In the genomic region with DNA sequence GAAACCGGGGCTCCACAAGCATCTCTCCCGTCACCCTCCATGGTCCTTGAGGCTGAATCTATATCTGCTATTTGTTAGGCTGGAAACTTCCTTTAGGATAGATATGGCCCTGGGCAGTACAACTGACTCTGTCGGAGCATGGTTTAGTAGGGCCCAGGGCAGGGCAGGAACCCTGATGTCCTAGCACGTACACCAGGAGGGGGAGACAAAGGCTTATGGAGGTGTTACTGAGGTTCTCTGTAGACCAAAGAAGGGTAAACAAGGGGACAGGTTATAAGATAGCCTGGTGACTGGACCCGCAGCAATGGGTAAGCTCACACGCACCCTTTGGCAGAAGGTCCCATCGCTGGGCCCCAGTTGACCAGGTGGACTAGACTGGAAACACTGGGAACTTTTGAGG, we compare ENCODE assay signal across 36 mouse cellular contexts. TPM values are rescaled to one million over a fixed set of nuclear protein-coding genes. Genes with fewer than 3 reads are reported as not detected.
A peak's percentile ranks its signal among the peaks of the same experiment; 100 is the strongest.
DNase-seq lines count a peak whose midpoint lies in the region; ATAC-seq and TF ChIP-seq lines count a peak whose summit lies in the region.
"Had no signal": no experiment of that assay in that cellular context is flagged by ENCODE, and none has a peak within 500 bp of the region (broad histone marks: within the 10 kb centered on the region; RNA-seq: fewer than 3 reads in every experiment).

No protein-coding gene starts in this region.

- peaks cover 2% of the 10 kb centered on the region; the same call in 1 of the 2 replicates for H3K4me1 ChIP-seq in intestine, postnatal 0 days (replicated peaks; ENCODE audit: control insufficient read depth, insufficient read depth, low read length)
- H3K4me1 ChIP-seq in intestine, embryonic 16.5 days (ENCODE audit: control insufficient read depth, insufficient read depth, low read length), result peaks cover 21% of the 10 kb centered on the region
- H3K4me1 ChIP-seq in liver, embryonic 14.5 days (replicated peaks; ENCODE audit: control insufficient read depth in 2 of 2, insufficient read depth in 2 of 2, low read length in 1 of 2), result peaks cover 0 to 3% of the 10 kb centered on the region in 2 experiments; a peak in 1 of 4 replicates
- H3K4me1 ChIP-seq in liver, embryonic 11.5 days (replicated peaks; ENCODE audit: control insufficient read depth, insufficient read depth, low read length), result peaks cover 9% of the 10 kb centered on the region
- H3K4me1 ChIP-seq in neural tube, embryonic 15.5 days, result peaks cover 16% of the 10 kb centered on the region

- H3K9ac ChIP-seq in intestine, postnatal 0 days (ENCODE audit: low read depth, low read length), result no peak overlapping the region
- H3K9ac ChIP-seq in intestine, embryonic 16.5 days (ENCODE audit: low read depth, low read length), result no peak overlapping the region
- H3K9ac ChIP-seq in liver, embryonic 14.5 days (replicated peaks), result no peak overlapping the region
- H3K9ac ChIP-seq in liver, embryonic 11.5 days (ENCODE audit: low read depth, low read length), result no peak overlapping the region
- H3K9ac ChIP-seq in neural tube, embryonic 15.5 days (replicated peaks), result no peak overlapping the region
- H3K9ac ChIP-seq: forebrain, embryonic 15.5 days; hindbrain, embryonic 15.5 days had no signal

- no peak overlapping the region for H3K4me2 ChIP-seq in intestine, postnatal 0 days (replicated peaks; ENCODE audit: low read depth)
- H3K4me2 ChIP-seq in intestine, embryonic 16.5 days (ENCODE audit: low read depth, low read length), result no peak overlapping the region
- no peak overlapping the region for H3K4me2 ChIP-seq in liver, embryonic 14.5 days (ENCODE audit: low read depth)
- no peak overlapping the region for H3K4me2 ChIP-seq in liver, embryonic 11.5 days
- no peak overlapping the region for H3K4me2 ChIP-seq in neural tube, embryonic 15.5 days
- H3K4me2 ChIP-seq: forebrain, embryonic 15.5 days; hindbrain, embryonic 15.5 days; midbrain, embryonic 11.5 days had no signal

- H3K4me3 ChIP-seq in intestine, postnatal 0 days (ENCODE audit: low read depth, low read length), result no peak overlapping the region
- no peak overlapping the region for H3K4me3 ChIP-seq in intestine, embryonic 16.5 days (ENCODE audit: low read length)
- no peak overlapping the region for H3K4me3 ChIP-seq in liver, embryonic 14.5 days (ENCODE audit: insufficient read depth in 1 of 2, low read depth in 2 of 2, low read length in 2 of 2)
- no peak overlapping the region for H3K4me3 ChIP-seq in liver, embryonic 11.5 days (ENCODE audit: low read depth, low read length)
- H3K4me3 ChIP-seq in neural tube, embryonic 15.5 days (replicated peaks), result no peak overlapping the region
- H3K4me3 ChIP-seq: forebrain, embryonic 10.5 days; forebrain, embryonic 15.5 days; hindbrain, embryonic 10.5 days; hindbrain, embryonic 15.5 days had no signal

- DNase-seq in liver, embryonic 14.5 days (ENCODE audit: low read depth in 3 of 3, low spot score in 3 of 3), result no peak
- no peak for DNase-seq in liver, embryonic 11.5 days (ENCODE audit: low spot score)
- peak; percentile 12 for DNase-seq in neural tube, embryonic 10.5 days (ENCODE audit: extremely low spot score, low spot score)
- DNase-seq in left cerebral cortex, adult 18-20 months (ENCODE audit: low spot score in 2 of 2), result no peak
- no peak for DNase-seq in heart, adult 11 months
- DNase-seq: adrenal gland, adult 8-10 months; B cell, adult 2 months; cerebellum, adult 2 months; gastrocnemius, postnatal 10 days; heart, postnatal 14 days; lung, adult 18-20 months; lung, postnatal 36 days; spleen, adult 18-20 months; thymus, adult 18-20 months had no signal

- WGBS in intestine, postnatal 0 days, result 85% methylated on average over 7 of the region's 7 CpGs
- 79% methylated on average over 7 of the region's 7 CpGs for WGBS in intestine, embryonic 16.5 days
- 62% methylated on average over 7 of the region's 7 CpGs for WGBS in liver, embryonic 14.5 days (ENCODE audit: insufficient replicate concordance)
- WGBS in liver, embryonic 11.5 days, result 76% methylated on average over 7 of the region's 7 CpGs
- WGBS in neural tube, embryonic 15.5 days, result 89% methylated on average over 7 of the region's 7 CpGs

- H3K9me3 ChIP-seq in intestine, postnatal 0 days (ENCODE audit: control insufficient read depth), result no peaks in the 10 kb centered on the region
- H3K9me3 ChIP-seq in intestine, embryonic 16.5 days (ENCODE audit: control insufficient read depth, low read length), result no peaks in the 10 kb centered on the region
- no peaks in the 10 kb centered on the region for H3K9me3 ChIP-seq in liver, embryonic 14.5 days (ENCODE audit: control insufficient read depth, low read length)
- no peaks in the 10 kb centered on the region for H3K9me3 ChIP-seq in liver, embryonic 11.5 days (ENCODE audit: control insufficient read depth, low read length)
- H3K9me3 ChIP-seq in neural tube, embryonic 15.5 days (replicated peaks), result no peaks in the 10 kb centered on the region
- H3K9me3 ChIP-seq: forebrain, embryonic 10.5 days; forebrain, embryonic 15.5 days; hindbrain, embryonic 10.5 days; hindbrain, embryonic 15.5 days had no signal

- TF ChIP-seq CTCF in intestine, postnatal 0 days (IDR thresholded peaks at IDR 0.05; ENCODE audit: low read depth), result peak; percentile 34
- TF ChIP-seq CTCF in liver, embryonic 14.5 days (IDR thresholded peaks at IDR 0.05; ENCODE audit: low read depth), result peak; percentile 23; the same call in 1 of the 2 replicates

- no peak overlapping the region for H3K27ac ChIP-seq in intestine, postnatal 0 days (ENCODE audit: low read depth, low read length)
- no peak overlapping the region for H3K27ac ChIP-seq in intestine, embryonic 16.5 days (ENCODE audit: low read length)
- no peak overlapping the region for H3K27ac ChIP-seq in liver, embryonic 14.5 days
- H3K27ac ChIP-seq in liver, embryonic 11.5 days (ENCODE audit: low read depth, low read length), result no peak overlapping the region
- H3K27ac ChIP-seq in neural tube, embryonic 15.5 days (replicated peaks), result no peak overlapping the region
- H3K27ac ChIP-seq: forebrain, embryonic 10.5 days; forebrain, embryonic 15.5 days; hindbrain, embryonic 10.5 days; hindbrain, embryonic 15.5 days had no signal

- no peak for TF ChIP-seq EP300 in liver, embryonic 14.5 days (IDR thresholded peaks at IDR 0.05; ENCODE audit: low read depth)

- no peak for ATAC-seq in intestine, postnatal 0 days
- ATAC-seq in intestine, embryonic 16.5 days, result no peak
- ATAC-seq in liver, embryonic 14.5 days (ENCODE audit: insufficient read depth), result no peak
- no peak for ATAC-seq in liver, embryonic 11.5 days (replicated peaks; ENCODE audit: low FRiP score)
- no peak for ATAC-seq in neural tube, embryonic 15.5 days (ENCODE audit: low FRiP score)
- ATAC-seq: forebrain, embryonic 15.5 days; inflammation-experienced regulatory T-cells, adult 6 months had no signal

- H3K36me3 ChIP-seq in intestine, postnatal 0 days (ENCODE audit: control insufficient read depth, insufficient read depth), result no peaks in the 10 kb centered on the region
- H3K36me3 ChIP-seq in intestine, embryonic 16.5 days (ENCODE audit: control insufficient read depth, insufficient read depth, low read length), result no peaks in the 10 kb centered on the region
- no peaks in the 10 kb centered on the region for H3K36me3 ChIP-seq in liver, embryonic 14.5 days (replicated peaks; ENCODE audit: control insufficient read depth, insufficient read depth, low read depth)
- H3K36me3 ChIP-seq in liver, embryonic 11.5 days (ENCODE audit: control insufficient read depth, insufficient read depth, low read length), result no peaks in the 10 kb centered on the region
- H3K36me3 ChIP-seq in neural tube, embryonic 15.5 days, result no peaks in the 10 kb centered on the region
- H3K36me3 ChIP-seq: forebrain, embryonic 10.5 days; forebrain, embryonic 15.5 days; hindbrain, embryonic 10.5 days; hindbrain, embryonic 15.5 days had no signal

- H3K27me3 ChIP-seq in intestine, postnatal 0 days (replicated peaks; ENCODE audit: control insufficient read depth, insufficient read depth, low read length), result 0 out of 2 replicates have a peak, but pooled peaks cover 4% of the 10 kb centered on the region
- no peaks in the 10 kb centered on the region for H3K27me3 ChIP-seq in intestine, embryonic 16.5 days (replicated peaks; ENCODE audit: control insufficient read depth, insufficient read depth, low read length)
- peaks cover 3% of the 10 kb centered on the region for H3K27me3 ChIP-seq in liver, embryonic 14.5 days (ENCODE audit: control insufficient read depth, insufficient read depth, low read length)
- H3K27me3 ChIP-seq in liver, embryonic 11.5 days (replicated peaks; ENCODE audit: control insufficient read depth, insufficient read depth, low read length), result peaks cover 11% of the 10 kb centered on the region
- peaks cover 3% of the 10 kb centered on the region; the same call in 1 of the 2 replicates for H3K27me3 ChIP-seq in neural tube, embryonic 15.5 days (replicated peaks)

RNA-seq across cellular contexts. Expression of gene Prss42, which starts 19.4 kb away (rescaled TPM):
- polyA plus RNA-seq in intestine, postnatal 0 days (2015; fragmentation: Nextera tagmentation; extraction: Ambion mirVana), result not detected in 2 replicates
- not detected in 2 replicates for polyA plus RNA-seq in intestine, embryonic 16.5 days (2015; fragmentation: Nextera tagmentation; extraction: Ambion mirVana)
- polyA plus RNA-seq in liver, embryonic 14.5 days (2012; rRNA removed), result 0.02 TPM in 1 of 2 replicates, not detected in the other
- polyA plus RNA-seq in liver, embryonic 14.5 days (2014; fragmentation: Nextera tagmentation; extraction: Ambion mirVana), result not detected in 2 replicates
- polyA plus RNA-seq in liver, embryonic 11.5 days (2014; fragmentation: Nextera tagmentation; extraction: Ambion mirVana), result not detected in 2 replicates
- polyA plus RNA-seq in neural tube, embryonic 15.5 days (2015; fragmentation: Nextera tagmentation; extraction: Ambion mirVana), result not detected in 2 replicates
- total RNA-seq in left cerebral cortex, adult 18-20 months (2021), result not detected
- total RNA-seq: adrenal gland, adult 8-10 months; adrenal gland, postnatal 4 days; gastrocnemius, postnatal 10 days; heart, postnatal 14 days; layer of hippocampus, adult 8-10 months; layer of hippocampus, postnatal 25 days; left cerebral cortex, postnatal 4 days; liver, adult 2 months; megakaryocyte, adult 5-6 weeks; neutrophil, adult 5-6 weeks had no signal
- polyA plus RNA-seq: cerebellum, adult 2 months; embryonic facial prominence, embryonic 11.5 days; forebrain, embryonic 10.5 days; forebrain, embryonic 15.5 days; frontal cortex, adult 2 months; heart, embryonic 14.5 days; hindbrain, embryonic 10.5 days; hindbrain, embryonic 15.5 days; inflammation-experienced regulatory T-cells, adult 6 months; kidney, embryonic 14.5 days; liver, adult 2 months; midbrain, embryonic 11.5 days; stomach, embryonic 16.5 days had no signal

RNA-seq across cellular contexts. Expression of gene Pth1r, which starts 31.6 kb away (rescaled TPM):
- polyA plus RNA-seq in intestine, postnatal 0 days (2015; fragmentation: Nextera tagmentation; extraction: Ambion mirVana), result 8.9 and 9.1 TPM in 2 replicates
- polyA plus RNA-seq in intestine, embryonic 16.5 days (2015; fragmentation: Nextera tagmentation; extraction: Ambion mirVana), result 15.4 and 16.4 TPM in 2 replicates
- 3.4 and 3.8 TPM in 2 replicates for polyA plus RNA-seq in liver, embryonic 14.5 days (2012; rRNA removed)
- polyA plus RNA-seq in liver, embryonic 14.5 days (2014; fragmentation: Nextera tagmentation; extraction: Ambion mirVana), result 2.0 and 2.4 TPM in 2 replicates
- polyA plus RNA-seq in liver, embryonic 11.5 days (2014; fragmentation: Nextera tagmentation; extraction: Ambion mirVana), result 11.0 and 11.7 TPM in 2 replicates
- polyA plus RNA-seq in neural tube, embryonic 15.5 days (2015; fragmentation: Nextera tagmentation; extraction: Ambion mirVana), result 12.9 and 17.0 TPM in 2 replicates
- 1 to 10 TPM; 5.3 to 6.9 TPM for total RNA-seq in left cerebral cortex, adult 18-20 months (2021)
- total RNA-seq: megakaryocyte, adult 5-6 weeks; neutrophil, adult 5-6 weeks had no signal
- polyA plus RNA-seq: inflammation-experienced regulatory T-cells, adult 6 months had no signal

RNA-seq across cellular contexts. Expression of gene Prss44, which starts 35.2 kb away (rescaled TPM):
- not detected in 2 replicates for polyA plus RNA-seq in intestine, postnatal 0 days (2015; fragmentation: Nextera tagmentation; extraction: Ambion mirVana)
- polyA plus RNA-seq in intestine, embryonic 16.5 days (2015; fragmentation: Nextera tagmentation; extraction: Ambion mirVana), result not detected in 2 replicates
- polyA plus RNA-seq in liver, embryonic 14.5 days (2012; rRNA removed), result not detected in 2 replicates
- not detected in 2 replicates for polyA plus RNA-seq in liver, embryonic 14.5 days (2014; fragmentation: Nextera tagmentation; extraction: Ambion mirVana)
- not detected in 2 replicates for polyA plus RNA-seq in liver, embryonic 11.5 days (2014; fragmentation: Nextera tagmentation; extraction: Ambion mirVana)
- not detected in 2 replicates for polyA plus RNA-seq in neural tube, embryonic 15.5 days (2015; fragmentation: Nextera tagmentation; extraction: Ambion mirVana)
- not detected for total RNA-seq in left cerebral cortex, adult 18-20 months (2021)
- total RNA-seq: adrenal gland, adult 8-10 months; adrenal gland, postnatal 4 days; gastrocnemius, postnatal 10 days; heart, postnatal 14 days; layer of hippocampus, adult 8-10 months; layer of hippocampus, postnatal 25 days; left cerebral cortex, postnatal 4 days; liver, adult 2 months; megakaryocyte, adult 5-6 weeks; neutrophil, adult 5-6 weeks had no signal
- polyA plus RNA-seq: cerebellum, adult 2 months; embryonic facial prominence, embryonic 11.5 days; forebrain, embryonic 10.5 days; forebrain, embryonic 15.5 days; frontal cortex, adult 2 months; gonadal fat pad, adult 2 months; heart, embryonic 14.5 days; hindbrain, embryonic 10.5 days; hindbrain, embryonic 15.5 days; inflammation-experienced regulatory T-cells, adult 6 months; kidney, embryonic 14.5 days; liver, adult 2 months; midbrain, embryonic 11.5 days; stomach, embryonic 16.5 days had no signal

RNA-seq across cellular contexts. Expression of gene Myl3, which starts 36.9 kb away (rescaled TPM):
- 0.16 TPM in 1 of 2 replicates, not detected in the other for polyA plus RNA-seq in intestine, postnatal 0 days (2015; fragmentation: Nextera tagmentation; extraction: Ambion mirVana)
- 0.67 and 0.71 TPM in 2 replicates for polyA plus RNA-seq in intestine, embryonic 16.5 days (2015; fragmentation: Nextera tagmentation; extraction: Ambion mirVana)
- 0.10 TPM in 1 of 2 replicates, not detected in the other for polyA plus RNA-seq in liver, embryonic 14.5 days (2012; rRNA removed)
- polyA plus RNA-seq in liver, embryonic 14.5 days (2014; fragmentation: Nextera tagmentation; extraction: Ambion mirVana), result 0.18 TPM in 1 of 2 replicates, not detected in the other
- 2.1 and 6.8 TPM in 2 replicates for polyA plus RNA-seq in liver, embryonic 11.5 days (2014; fragmentation: Nextera tagmentation; extraction: Ambion mirVana)
- 1.9 and 4.1 TPM in 2 replicates for polyA plus RNA-seq in neural tube, embryonic 15.5 days (2015; fragmentation: Nextera tagmentation; extraction: Ambion mirVana)
- total RNA-seq in left cerebral cortex, adult 18-20 months (2021), result not detected
- total RNA-seq: megakaryocyte, adult 5-6 weeks; neutrophil, adult 5-6 weeks had no signal
- polyA plus RNA-seq: hindbrain, embryonic 10.5 days; inflammation-experienced regulatory T-cells, adult 6 months; liver, adult 2 months had no signal

RNA-seq across cellular contexts. Expression of gene Prss43, which starts 47.9 kb away (rescaled TPM):
- not detected in 2 replicates for polyA plus RNA-seq in intestine, postnatal 0 days (2015; fragmentation: Nextera tagmentation; extraction: Ambion mirVana)
- polyA plus RNA-seq in intestine, embryonic 16.5 days (2015; fragmentation: Nextera tagmentation; extraction: Ambion mirVana), result not detected in 2 replicates
- not detected in 2 replicates for polyA plus RNA-seq in liver, embryonic 14.5 days (2012; rRNA removed)
- not detected in 2 replicates for polyA plus RNA-seq in liver, embryonic 14.5 days (2014; fragmentation: Nextera tagmentation; extraction: Ambion mirVana)
- polyA plus RNA-seq in liver, embryonic 11.5 days (2014; fragmentation: Nextera tagmentation; extraction: Ambion mirVana), result not detected in 2 replicates
- not detected in 2 replicates for polyA plus RNA-seq in neural tube, embryonic 15.5 days (2015; fragmentation: Nextera tagmentation; extraction: Ambion mirVana)
- under 1 TPM in 1 of 2 experiments, not detected in 1; 0.28 TPM for total RNA-seq in left cerebral cortex, adult 18-20 months (2021)
- total RNA-seq: adrenal gland, adult 8-10 months; adrenal gland, postnatal 4 days; gastrocnemius, postnatal 10 days; heart, postnatal 14 days; left cerebral cortex, postnatal 4 days; liver, adult 2 months; megakaryocyte, adult 5-6 weeks; neutrophil, adult 5-6 weeks had no signal
- polyA plus RNA-seq: embryonic facial prominence, embryonic 11.5 days; forebrain, embryonic 10.5 days; forebrain, embryonic 15.5 days; heart, embryonic 14.5 days; hindbrain, embryonic 10.5 days; hindbrain, embryonic 15.5 days; inflammation-experienced regulatory T-cells, adult 6 months; kidney, embryonic 14.5 days; liver, adult 2 months; midbrain, embryonic 11.5 days; stomach, embryonic 16.5 days had no signal
